Mouse (Mus musculus) midbrain, embryonic 16.5 days (tissue): ENCODE measurements around the gene Thada. TPM values are rescaled to one million over a fixed set of nuclear protein-coding genes. Genes with fewer than 3 reads are reported as not detected.
"Not testable (repeated sequence)": the region's sequence is repeated elsewhere in the genome, so short reads cannot be mapped to it uniquely, and the experiment has no call there.

Experiments used
- ATAC-seq: fragments of 200-750 bp; cut with Nextera tagmentation; 2 replicates; pipeline ENCODE4 v1.8.0; 2017; ENCODE audit warnings: moderate TSS enrichment
- H3K27ac ChIP-seq: fragments of 300-500 bp; sonication (generic); 2 replicates; pipeline ENCODE4 v1.5.1; 2014; ENCODE audit warnings: mild to moderate bottlenecking, low read length, mixed read lengths
- H3K27me3 ChIP-seq: fragments of 300-500 bp; sonication (generic); 2 replicates; pipeline ENCODE4 v1.6.1; 2014; ENCODE audit warnings: low read depth, low read length, mixed read lengths; ENCODE audit not compliant: control insufficient read depth, insufficient read depth
- H3K36me3 ChIP-seq: fragments of 300-500 bp; sonication (generic); 2 replicates; pipeline ENCODE4 v1.6.1; 2014; ENCODE audit warnings: mild to moderate bottlenecking, low read length, moderate library complexity, mixed read lengths; ENCODE audit not compliant: control insufficient read depth, insufficient read depth
- H3K4me1 ChIP-seq: fragments of 300-500 bp; sonication (generic); 2 replicates; pipeline ENCODE4 v1.6.1; 2014; ENCODE audit warnings: mild to moderate bottlenecking, low read length, mixed read lengths; ENCODE audit not compliant: control insufficient read depth, insufficient read depth
- H3K4me2 ChIP-seq: fragments of 300-500 bp; sonication (generic); 2 replicates; pipeline ENCODE4 v1.6.1; 2014; ENCODE audit warnings: mild to moderate bottlenecking, low read length, mixed read lengths
- H3K4me3 ChIP-seq: fragments of 300-500 bp; sonication (generic); 2 replicates; pipeline ENCODE4 v1.5.1; 2014; ENCODE audit warnings: low read depth, mild to moderate bottlenecking, low read length, moderate library complexity, mixed read lengths
- H3K9ac ChIP-seq: fragments of 300-500 bp; sonication (generic); 2 replicates; pipeline ENCODE4 v1.6.1; 2014; ENCODE audit warnings: low read depth, low read length, mixed read lengths
- H3K9me3 ChIP-seq: fragments of 300-500 bp; sonication (generic); replicated peaks from 2 replicates; pipeline ENCODE4 v1.6.1; 2014; ENCODE audit warnings: mild to moderate bottlenecking, low read length, mixed read lengths; ENCODE audit not compliant: control insufficient read depth, poor library complexity, severe bottlenecking
- WGBS: fragments of 180-500 bp; shearing (Covaris S2); extraction: QIAGEN DNeasy Blood & Tissue Kit; methylation state at CpG from one replicate; pipeline ENCODE4 v1.1.7; 2014; 5-methylcytosine and 5-hydroxymethylcytosine counted together
- polyA plus RNA-seq: library from polyadenylated mRNA; unstranded; fragments of >200 nt; fragmentation: Nextera tagmentation; extraction: Ambion mirVana; gene quantifications from 2 replicates; pipeline ENCODE4 v1.2.1, GENCODE M21; 2015

Thada gene
- polyA plus RNA-seq, 1 experiment from 2014 or later = 6.5 TPM

DNA sequence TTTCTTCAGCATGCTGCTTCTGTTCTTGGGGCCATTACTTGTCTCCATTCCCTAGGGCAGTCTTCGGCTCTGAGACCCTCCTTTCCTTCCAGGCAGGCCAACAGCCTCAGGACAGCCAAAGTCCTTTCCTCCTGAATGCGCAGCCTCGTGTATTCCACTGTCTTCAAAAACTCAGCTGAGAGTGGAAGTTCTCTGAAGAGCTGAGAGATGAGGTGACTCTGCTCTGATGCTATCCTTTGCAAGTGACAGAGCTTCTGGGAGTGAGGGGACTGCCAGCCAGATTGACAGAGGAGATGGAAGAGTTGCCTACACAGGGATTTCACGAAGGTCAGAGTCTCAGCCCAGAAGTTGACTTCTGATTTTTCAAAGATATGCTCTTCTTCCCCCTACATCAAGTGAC, 274.1 kb downstream of the Thada start:
- H3K9me3 ChIP-seq = no peaks in the 10 kb centered on the region
- ATAC-seq = no peak
- H3K4me3 ChIP-seq = no peak overlapping the region
- peaks cover 8% of the 10 kb centered on the region for H3K4me1 ChIP-seq
- no peaks in the 10 kb centered on the region for H3K36me3 ChIP-seq
- peaks cover 5% of the 10 kb centered on the region; the same call in 1 of the 2 replicates for H3K27me3 ChIP-seq
- H3K9ac ChIP-seq = no peak overlapping the region
- no peak overlapping the region for H3K27ac ChIP-seq
- 91% methylated on average over 4 of the region's 4 CpGs for WGBS
- no peak overlapping the region for H3K4me2 ChIP-seq

DNA sequence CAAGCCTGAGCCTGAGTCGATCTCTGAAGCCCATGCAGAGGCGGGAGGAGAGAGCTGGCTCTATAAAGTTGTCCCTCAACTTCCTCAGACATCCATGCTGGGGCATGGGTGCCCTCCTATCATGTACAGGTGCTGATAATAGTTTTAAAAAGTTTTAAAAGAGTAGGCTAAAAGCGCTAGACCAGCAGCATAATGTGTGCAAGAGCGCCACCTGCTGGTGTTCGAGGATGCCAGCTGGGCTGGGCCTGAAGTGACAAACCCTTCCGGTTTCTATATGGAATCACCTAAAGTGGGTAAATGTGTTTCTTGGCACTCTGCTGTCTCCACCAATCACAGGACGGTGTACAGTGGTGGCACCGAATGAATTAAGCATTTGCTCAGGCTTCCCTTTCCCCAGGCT, 275.1 kb downstream of the Thada start:
- Histone ChIP-seq H3K9me3 (no peaks in the 10 kb centered on the region), H3K36me3 (no peaks in the 10 kb centered on the region), H3K27me3 (peaks cover 9% of the 10 kb centered on the region), H3K4me3 (no peak overlapping the region), H3K4me1 (peaks cover 12% of the 10 kb centered on the region), H3K27ac (no peak overlapping the region), H3K9ac (no peak overlapping the region), H3K4me2 (no peak overlapping the region)
- WGBS = 27% methylated on average over 8 of the region's 8 CpGs
- no peak for ATAC-seq

GRCm38 (mm10) chr17:84189127-84189854, 276.7 kb downstream of the Thada start:
- Histone ChIP-seq H3K9ac (no peak overlapping the region), H3K4me2 (peak overlapping the region; percentile 90)
- WGBS = 69% methylated on average over 5 of the region's 5 CpGs

GRCm38 (mm10) chr17:84188374-84188961, 277.5 kb downstream of the Thada start:
- Histone ChIP-seq H3K36me3 (no peaks in the 10 kb centered on the region), H3K4me3 (peak overlapping the region; percentile 49), H3K4me2 (peak overlapping the region; percentile 90), H3K4me1 (peaks cover 12% of the 10 kb centered on the region), H3K27me3 (peaks cover 9% of the 10 kb centered on the region), H3K9ac (peak overlapping the region; percentile 47), H3K27ac (peak overlapping the region; percentile 78), H3K9me3 (no peaks in the 10 kb centered on the region)
- ATAC-seq = peak; percentile 72
- under 1% methylated on average over 36 of the region's 38 CpGs for WGBS

More at GRCm38 (mm10) chr17:84189127-84189854, 276.7 kb downstream of the Thada start:
- H3K4me1 ChIP-seq = peaks cover 12% of the 10 kb centered on the region
- peaks cover 9% of the 10 kb centered on the region for H3K27me3 ChIP-seq
- ATAC-seq = no peak
- H3K9me3 ChIP-seq = no peaks in the 10 kb centered on the region
- H3K36me3 ChIP-seq = no peaks in the 10 kb centered on the region
- no peak overlapping the region for H3K4me3 ChIP-seq
- peak overlapping the region; percentile 78; the same call in 1 of the 2 replicates for H3K27ac ChIP-seq

- H3K27ac ChIP-seq = peak within 1 kb of the TSS; percentile 78
- ATAC-seq = peak; percentile 83
- peaks cover 9% of the 10 kb centered on the region for H3K27me3 ChIP-seq
- H3K4me2 ChIP-seq = peak within 1 kb of the TSS; percentile 90
- peak within 1 kb of the TSS; percentile 49 for H3K4me3 ChIP-seq
- peaks cover 12% of the 10 kb centered on the region for H3K4me1 ChIP-seq
- H3K9ac ChIP-seq = peak within 1 kb of the TSS; percentile 63
- WGBS = under 1% methylated on average over 63 of the region's 76 CpGs
- no peaks in the 10 kb centered on the region for H3K9me3 ChIP-seq
- H3K36me3 ChIP-seq = no peaks in the 10 kb centered on the region
Observed at GRCm38 (mm10) chr17:84187727-84188373, 278.2 kb downstream of the Thada start, which contains the start of gene Zfp36l2. Zfp36l2 (minus strand) TSS chr17:84187947.

DNA sequence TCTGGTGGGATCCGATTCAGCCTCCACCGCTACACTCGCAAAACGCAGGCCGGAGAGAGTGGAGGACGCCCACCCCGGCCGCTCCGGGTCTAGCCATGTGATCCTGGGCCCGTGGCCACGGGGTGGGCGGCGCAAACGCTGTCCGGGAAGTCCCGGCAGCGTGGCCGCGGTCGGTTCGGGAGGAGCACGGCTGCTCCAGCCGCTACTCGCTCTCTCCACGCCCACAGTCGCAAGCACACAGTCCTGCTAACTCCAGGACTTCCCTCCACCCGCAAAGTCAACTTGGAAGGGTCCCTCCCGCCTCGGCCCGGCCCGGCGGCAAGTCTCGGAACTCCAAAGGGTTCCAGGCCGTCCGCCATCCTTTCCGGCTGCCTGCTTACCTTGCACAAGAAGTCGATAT, 278.7 kb downstream of the Thada start:
- Histone ChIP-seq H3K9ac (peak overlapping the region; percentile 47), H3K27ac (peak overlapping the region; percentile 62), H3K4me3 (peak overlapping the region; percentile 49), H3K4me1 (peaks cover 12% of the 10 kb centered on the region), H3K4me2 (peak overlapping the region; percentile 90)
- WGBS = 0% methylated on average over 6 of the region's 37 CpGs
- ATAC-seq = peak; percentile 19
- H3K36me3 ChIP-seq, H3K9me3 ChIP-seq, H3K27me3 ChIP-seq: not testable (repeated sequence)

GRCm38 (mm10) chr17:84186451-84187202, 279.4 kb downstream of the Thada start:
- WGBS = under 1% methylated on average over 67 of the region's 80 CpGs
- H3K4me1 ChIP-seq = peaks cover 12% of the 10 kb centered on the region
- peak overlapping the region; percentile 63 for H3K9ac ChIP-seq
- H3K9me3 ChIP-seq = no peaks in the 10 kb centered on the region
- H3K27ac ChIP-seq = peak overlapping the region; percentile 75
- ATAC-seq = peak; percentile 1; the same call in 1 of the 2 replicates
- no peaks in the 10 kb centered on the region for H3K36me3 ChIP-seq
- H3K4me3 ChIP-seq = peak overlapping the region; percentile 46
- peak overlapping the region; percentile 52 for H3K4me2 ChIP-seq
- peaks cover 9% of the 10 kb centered on the region for H3K27me3 ChIP-seq

GRCm38 (mm10) chr17:84185581-84186450, 280.2 kb downstream of the Thada start:
- no peaks in the 10 kb centered on the region for H3K36me3 ChIP-seq
- H3K4me1 ChIP-seq = peaks cover 12% of the 10 kb centered on the region
- H3K27me3 ChIP-seq = peaks cover 9% of the 10 kb centered on the region
- H3K4me2 ChIP-seq = peak overlapping the region; percentile 52
- peak overlapping the region; percentile 75 for H3K27ac ChIP-seq
- under 1% methylated on average over 74 of the region's 108 CpGs for WGBS
- no peak for ATAC-seq
- H3K9ac ChIP-seq = peak overlapping the region; percentile 63
- no peaks in the 10 kb centered on the region for H3K9me3 ChIP-seq
- H3K4me3 ChIP-seq = peak overlapping the region; percentile 46
